Mouse (Mus musculus) cortical plate, adult 2 months (tissue): ENCODE data around the gene Ccr9.

Experiments used
- CTCF ChIP-seq: fragments of 200-500 bp; IDR thresholded peaks from 2 replicates; pipeline ENCODE4 v1.5.1; 2011; ENCODE audit warnings: mild to moderate bottlenecking, control low read depth, low read length; ENCODE audit not compliant: insufficient read depth; ENCODE audit errors: extremely low read depth
- POLR2A ChIP-seq: fragments of 200-500 bp; IDR thresholded peaks from 2 replicates; pipeline ENCODE4 v1.6.1; 2011; ENCODE audit warnings: mild to moderate bottlenecking, low read length, control low read depth; ENCODE audit not compliant: insufficient read depth; ENCODE audit errors: extremely low read depth

- TF ChIP-seq CTCF (no peak), POLR2A (no peak)
Observed at GRCm38 (mm10) chr9:123651369-123651768, 26.9 kb upstream of the Ccr9 start.
